Mouse (Mus musculus) spleen, adult 2 months (tissue): ENCODE measurements around the gene Wipf2.

Experiments used
- CTCF ChIP-seq: fragments of 200-500 bp; IDR thresholded peaks from 2 replicates; pipeline ENCODE4 v1.5.1; 2011; ENCODE audit warnings: mild to moderate bottlenecking, inconsistent platforms; ENCODE audit not compliant: insufficient read depth, insufficient read length, insufficient replicate concordance; ENCODE audit errors: extremely low read depth
- POLR2A ChIP-seq: fragments of 200-500 bp; IDR thresholded peaks from 2 replicates; pipeline ENCODE4 v1.6.1; 2011; ENCODE audit warnings: low read depth, low read length, inconsistent platforms

DNA sequence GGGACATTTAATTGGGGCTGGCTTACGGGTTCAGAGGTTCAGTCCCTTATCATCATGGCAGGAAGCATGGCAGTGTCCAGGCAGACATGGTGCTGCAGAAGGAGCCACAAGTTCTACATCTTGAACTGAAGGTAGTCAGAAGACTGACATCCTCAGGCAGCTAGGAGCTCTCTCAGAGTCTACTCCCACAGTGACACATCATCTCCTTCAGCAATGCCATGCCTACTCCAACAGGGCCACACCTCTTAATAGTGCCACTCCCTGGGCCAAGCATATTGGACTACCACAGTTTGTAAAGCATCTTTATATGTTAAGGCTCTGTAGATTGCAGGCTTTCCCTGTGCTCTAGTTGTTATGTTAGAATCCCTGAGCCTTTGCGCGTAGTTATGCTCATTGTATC, 24.3 kb downstream of the Wipf2 start:
- no peak for TF ChIP-seq POLR2A
- no peak for TF ChIP-seq CTCF
